ENCODE assay signal across 10 mouse cellular contexts in the genomic region with DNA sequence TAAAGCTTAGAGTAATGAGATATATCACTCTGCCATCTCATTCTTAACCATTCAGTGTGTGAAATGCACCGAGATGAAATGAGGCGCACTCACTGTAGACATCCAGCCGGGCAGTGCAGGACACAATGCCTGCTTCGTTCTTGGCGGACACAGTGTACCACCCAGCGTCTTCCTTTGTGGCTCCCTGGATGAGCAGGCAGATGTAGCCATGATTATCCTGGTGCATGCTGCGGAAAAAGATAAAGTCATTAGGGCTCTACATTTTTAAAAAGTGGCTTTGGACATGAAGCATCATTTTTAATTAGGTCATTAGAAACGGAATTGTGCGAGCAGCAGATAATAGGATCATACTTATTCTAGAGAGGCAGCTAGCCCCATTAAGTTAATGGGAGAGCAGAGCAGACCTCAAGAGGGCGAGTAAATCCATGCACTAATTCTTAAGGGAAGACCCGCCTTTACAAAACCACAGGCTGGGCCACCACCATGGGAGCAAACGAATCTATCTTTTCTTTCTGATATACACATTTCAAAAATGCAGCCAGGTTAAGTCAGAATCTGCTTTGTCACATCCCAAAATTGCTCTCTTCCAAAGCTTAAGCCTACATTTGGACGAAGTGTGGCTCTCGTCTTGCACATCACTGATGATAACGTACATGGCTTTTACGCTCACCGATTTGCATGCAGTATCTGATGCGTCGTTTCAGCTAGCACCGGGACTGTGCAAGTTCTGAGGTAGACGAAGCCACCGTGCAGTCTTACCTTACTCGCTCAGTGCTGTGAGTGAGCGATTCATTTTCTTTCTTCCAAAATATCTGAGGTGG. TPM values are rescaled to one million over a fixed set of nuclear protein-coding genes. Genes with fewer than 3 reads are reported as not detected.
DNase-seq lines count a peak whose midpoint lies in the region; ATAC-seq and TF ChIP-seq lines count a peak whose summit lies in the region.
"Had no signal": no experiment of that assay in that cellular context is flagged by ENCODE, and none has a peak within 500 bp of the region (broad histone marks: within the 10 kb centered on the region; RNA-seq: fewer than 3 reads in every experiment).

No protein-coding gene starts in this region.

- peak; percentile 59 for ATAC-seq in forebrain, postnatal 0 days
- peak; percentile 79 for ATAC-seq in midbrain, embryonic 15.5 days (replicated peaks)

- 26% methylated on average over 24 of the region's 24 CpGs for WGBS in forebrain, postnatal 0 days
- 31% methylated on average over 24 of the region's 24 CpGs for whole genome bisulfite sequencing in midbrain, embryonic 15.5 days

- peak; percentile 30; the same call in 1 of the 2 replicates for TF ChIP-seq POLR2A in brain, embryonic 14.5 days (IDR thresholded peaks at IDR 0.05; ENCODE audit: borderline replicate concordance, extremely low read depth, insufficient read depth, insufficient read length, poor library complexity, severe bottlenecking)

- H3K36me3 ChIP-seq in forebrain, postnatal 0 days (ENCODE audit: insufficient read depth): no peaks in the 10 kb centered on the region
- no peaks in the 10 kb centered on the region for H3K36me3 ChIP-seq in midbrain, embryonic 15.5 days (replicated peaks)

- intact Hi-C loops in heart, postnatal 14 days (cut with DNase I): loop anchor here (10.0 kb wide), 1 partner anchor 881 kb away; the partner anchor contains the start of gene Mfap3l
- intact Hi-C loops in heart, postnatal 10 days (cut with DNase I): no loop called here
- intact Hi-C loops in left cerebral cortex, postnatal 36 days (cut with DNase I): loop anchor here (5.0 to 10.0 kb wide), 3 partner anchors 438 to 1011 kb away; partner anchors contain the start of genes Aadat and Gm10283

- peak; percentile 29 for DNase-seq in heart, adult 11 months
- DNase-seq in heart, postnatal 14 days: no peak
- DNase-seq in brain, embryonic 14.5 days (ENCODE audit: low read depth): peak; percentile 86
- DNase-seq in forebrain, postnatal 0 days: peak; percentile 41
- DNase-seq in kidney, postnatal 36 days: no peak
- no peak for DNase-seq in heart, postnatal 10 days
- DNase-seq in left cerebral cortex, postnatal 36 days (ENCODE audit: low spot score in 2 of 2): no peak

- H3K9me3 ChIP-seq in forebrain, postnatal 0 days (ENCODE audit: low read length): no peaks in the 10 kb centered on the region
- H3K9me3 ChIP-seq in midbrain, embryonic 15.5 days: no peaks in the 10 kb centered on the region
- H3K9me3 ChIP-seq: heart, embryonic 12.5 days had no signal

- peak overlapping the region; percentile 46 for H3K4me2 ChIP-seq in forebrain, postnatal 0 days (ENCODE audit: low read depth)
- H3K4me2 ChIP-seq in midbrain, embryonic 15.5 days: peak overlapping the region; percentile 36
- H3K4me2 ChIP-seq: heart, embryonic 12.5 days had no signal

- peak overlapping the region; percentile 58 for H3K27ac ChIP-seq in forebrain, postnatal 0 days (ENCODE audit: low read depth, low read length)
- H3K27ac ChIP-seq in midbrain, embryonic 15.5 days: peak overlapping the region; percentile 79
- H3K27ac ChIP-seq: kidney, postnatal 0 days had no signal

- no peak for TF ChIP-seq CTCF in brain, embryonic 14.5 days (IDR thresholded peaks at IDR 0.05; ENCODE audit: borderline replicate concordance, extremely low read depth, insufficient read depth, insufficient read length)
- TF ChIP-seq CTCF in forebrain, postnatal 0 days (IDR thresholded peaks at IDR 0.05; ENCODE audit: low read depth): no peak

- no peaks in the 10 kb centered on the region for H3K27me3 ChIP-seq in forebrain, postnatal 0 days (ENCODE audit: insufficient read depth, low read length)
- H3K27me3 ChIP-seq in midbrain, embryonic 15.5 days (replicated peaks): no peaks in the 10 kb centered on the region
- H3K27me3 ChIP-seq: heart, embryonic 12.5 days had no signal

- H3K9ac ChIP-seq in forebrain, postnatal 0 days: peak overlapping the region; percentile 39
- H3K9ac ChIP-seq in midbrain, embryonic 15.5 days: peak overlapping the region; percentile 18; the same call in 1 of the 2 replicates
- H3K9ac ChIP-seq: heart, embryonic 12.5 days had no signal

- H3K4me1 ChIP-seq in forebrain, postnatal 0 days (ENCODE audit: insufficient read depth): 0 out of 2 replicates have a peak, but pooled peaks cover 4% of the 10 kb centered on the region
- peaks cover 21% of the 10 kb centered on the region for H3K4me1 ChIP-seq in midbrain, embryonic 15.5 days
- H3K4me1 ChIP-seq: heart, embryonic 12.5 days had no signal

- H3K4me3 ChIP-seq in forebrain, postnatal 0 days (ENCODE audit: low read depth, low read length): peak overlapping the region; percentile 26
- H3K4me3 ChIP-seq in midbrain, embryonic 15.5 days: peak overlapping the region; percentile 24
- H3K4me3 ChIP-seq: heart, embryonic 12.5 days had no signal

RNA-seq across cellular contexts. Expression of gene Cbr4, which starts 27.8 kb away (rescaled TPM):
- total RNA-seq in heart, postnatal 14 days (2021): 10 to 100 TPM; 66.2 to 70.4 TPM
- polyA plus RNA-seq in brain, embryonic 14.5 days (2012; rRNA removed): 10.2 and 11.7 TPM in 2 replicates
- total RNA-seq in forebrain, postnatal 0 days (2014; rRNA removed): 8.3 and 12.2 TPM in 2 replicates
- polyA plus RNA-seq in forebrain, postnatal 0 days (2015; fragmentation: Nextera tagmentation; extraction: Ambion mirVana): 23.0 and 28.9 TPM in 2 replicates
- polyA plus RNA-seq in midbrain, embryonic 15.5 days (2015; fragmentation: Nextera tagmentation; extraction: Ambion mirVana): 16.1 and 18.6 TPM in 2 replicates
- 10 to 100 TPM; 55.3 to 55.5 TPM for total RNA-seq in heart, postnatal 10 days (2021)
- total RNA-seq in left cerebral cortex, postnatal 36 days (2021): 10 to 100 TPM; 21.5 to 23.4 TPM

Comparison
In these comparisons a context has a peak if more than half of its experiments do, and no peak if none do; other contexts are left out.
1. DNase-seq: peak in heart, adult 11 months (single experiment), brain, embryonic 14.5 days (single experiment) and forebrain, postnatal 0 days (single experiment); none in heart, postnatal 14 days (0 of 2), kidney, postnatal 36 days (0 of 2), heart, postnatal 10 days (0 of 2) and left cerebral cortex, postnatal 36 days (0 of 2).